Mouse (Mus musculus) myocyte (in vitro differentiated cells): ENCODE measurements at regions not wholly inside any gene's neighbourhood (a gene's known extent, or its start where the extent isn't known, plus 50 kb on each side); places are given as distances from the start of the nearest gene placed in this dataset.

Experiments
- H3K27me3 ChIP-seq: one replicate; pipeline ENCODE4 v1.6.1; 2011; ENCODE audit not compliant: control insufficient read depth, insufficient read depth, insufficient read length
- H3K36me3 ChIP-seq: one replicate; pipeline ENCODE4 v1.6.1; 2011; ENCODE audit not compliant: control insufficient read depth, insufficient read depth
- H3K4me2 ChIP-seq: one replicate; pipeline ENCODE4 v1.6.1; 2011; ENCODE audit warnings: low read depth, control low read depth
- H3K4me3 ChIP-seq: one replicate; pipeline ENCODE4 v1.5.1; 2011; ENCODE audit warnings: mild to moderate bottlenecking, control low read depth, moderate library complexity
- H3K79me2 ChIP-seq: one replicate; pipeline ENCODE4 v1.6.1; 2011; ENCODE audit not compliant: control insufficient read depth, insufficient read depth
- H3ac ChIP-seq: one replicate; pipeline ENCODE4 v1.6.1; 2011; ENCODE audit not compliant: control insufficient read depth, insufficient read length
- CEBPB ChIP-seq: IDR thresholded peaks from 2 replicates; pipeline ENCODE4 v1.6.1; 2011; ENCODE audit warnings: mild to moderate bottlenecking, moderate library complexity; ENCODE audit not compliant: poor library complexity, insufficient read depth, severe bottlenecking
- E2F4 ChIP-seq: IDR thresholded peaks from one replicate; pipeline ENCODE4 v1.6.1; 2011; ENCODE audit warnings: mild to moderate bottlenecking, control low read depth, moderate library complexity; ENCODE audit not compliant: insufficient read depth
- MAX ChIP-seq: IDR thresholded peaks from one replicate; pipeline ENCODE4 v1.6.1; 2011; ENCODE audit warnings: low read depth, mild to moderate bottlenecking, control low read depth
- MYOD1 ChIP-seq, 3 experiments: IDR thresholded peaks; one replicate each; pipeline ENCODE4 v1.6.1; 2011; ENCODE audit warnings: control low read depth in 2 of 3, low read depth in 2 of 3, mild to moderate bottlenecking in 2 of 3, moderate library complexity in 1 of 3; ENCODE audit not compliant: insufficient read length in 2 of 3, control insufficient read depth in 1 of 3
- MYOG ChIP-seq, 3 experiments: IDR thresholded peaks; one replicate each; pipeline ENCODE4 v1.6.1; 2011; ENCODE audit warnings: control low read depth in 2 of 3, low read depth in 2 of 3, mild to moderate bottlenecking in 2 of 3; ENCODE audit not compliant: insufficient read length in 2 of 3, control insufficient read depth in 1 of 3, insufficient read depth in 1 of 3
- POLR2A ChIP-seq: IDR thresholded peaks from one replicate; pipeline ENCODE4 v1.6.1; 2011; ENCODE audit warnings: low read depth, mild to moderate bottlenecking, control low read depth, moderate library complexity; ENCODE audit not compliant: insufficient read length
- POLR2AphosphoS2 ChIP-seq: IDR thresholded peaks from one replicate; pipeline ENCODE4 v1.6.1; 2011; ENCODE audit warnings: low read depth, control low read depth; ENCODE audit not compliant: insufficient read length
- REST ChIP-seq: IDR thresholded peaks from one replicate; pipeline ENCODE4 v1.6.1; 2011; ENCODE audit warnings: mild to moderate bottlenecking, control low read depth, moderate library complexity; ENCODE audit not compliant: insufficient read depth, insufficient read length
- SRF ChIP-seq: IDR thresholded peaks from one replicate; pipeline ENCODE4 v1.6.1; 2011; ENCODE audit warnings: low read depth; ENCODE audit not compliant: control insufficient read depth, insufficient read length
- TCF12 ChIP-seq: IDR thresholded peaks from one replicate; pipeline ENCODE4 v1.6.1; 2011; ENCODE audit warnings: mild to moderate bottlenecking, control low read depth; ENCODE audit not compliant: poor library complexity, insufficient read depth, severe bottlenecking
- TCF3 ChIP-seq: IDR thresholded peaks from one replicate; pipeline ENCODE4 v1.6.1; 2011; ENCODE audit warnings: low read depth, control low read depth; ENCODE audit not compliant: insufficient read length
- USF1 ChIP-seq: IDR thresholded peaks from one replicate; pipeline ENCODE4 v1.6.1; 2011; ENCODE audit warnings: low read depth, mild to moderate bottlenecking, control low read depth, moderate library complexity

GRCm38 (mm10) chr1:42772000-42772399 lies 76.4 kb downstream of the Pou3f3 start:
- Histone ChIP-seq H3ac (no peak overlapping the region), H3K79me2 (no peaks in the 10 kb centered on the region), H3K4me3 (no peak overlapping the region), H3K27me3 (peaks cover 4% of the 10 kb centered on the region), H3K4me2 (no peak overlapping the region), H3K36me3 (no peaks in the 10 kb centered on the region)
- no peak for TF ChIP-seq POLR2A
- TF ChIP-seq E2F4, result no peak
- TF ChIP-seq REST, result no peak
- no peak for TF ChIP-seq MYOD1 (IDR thresholded peaks at IDR 0.05; ENCODE audit: control insufficient read depth in 1 of 3, insufficient read length in 2 of 3, low read depth in 2 of 3)
- no peak for TF ChIP-seq USF1
- no peak for TF ChIP-seq POLR2AphosphoS2
- TF ChIP-seq CEBPB, result no peak

GRCm38 (mm10) chr1:42773851-42774464 lies 77.1 kb upstream of the Mrps9 start:
- no peaks in the 10 kb centered on the region for H3K79me2 ChIP-seq
- no peak overlapping the region for H3ac ChIP-seq
- peaks cover 4% of the 10 kb centered on the region for H3K27me3 ChIP-seq
- H3K36me3 ChIP-seq, result no peaks in the 10 kb centered on the region
- no peak overlapping the region for H3K4me2 ChIP-seq
- H3K4me3 ChIP-seq, result no peak overlapping the region
- no peak for TF ChIP-seq POLR2AphosphoS2
- TF ChIP-seq CEBPB, result no peak
- no peak for TF ChIP-seq POLR2A
- TF ChIP-seq TCF12, result no peak
- TF ChIP-seq MAX, result no peak
- TF ChIP-seq MYOG (IDR thresholded peaks at IDR 0.05; ENCODE audit: control insufficient read depth in 1 of 3, insufficient read depth in 1 of 3, insufficient read length in 2 of 3, low read depth in 2 of 3), result no peak
- no peak for TF ChIP-seq E2F4
- TF ChIP-seq TCF3, result no peak
- no peak for TF ChIP-seq SRF
- no peak for TF ChIP-seq USF1
- TF ChIP-seq MYOD1 (IDR thresholded peaks at IDR 0.05; ENCODE audit: control insufficient read depth in 1 of 3, insufficient read length in 2 of 3, low read depth in 2 of 3), result no peak

GRCm38 (mm10) chr1:42774971-42775892 lies 75.8 kb upstream of the Mrps9 start:
- Histone ChIP-seq H3K36me3 (no peaks in the 10 kb centered on the region), H3K4me3 (no peak overlapping the region), H3ac (no peak overlapping the region), H3K4me2 (no peak overlapping the region), H3K27me3 (peaks cover 11% of the 10 kb centered on the region), H3K79me2 (no peaks in the 10 kb centered on the region)
- TF ChIP-seq MYOG (IDR thresholded peaks at IDR 0.05; ENCODE audit: control insufficient read depth in 1 of 3, insufficient read depth in 1 of 3, insufficient read length in 2 of 3, low read depth in 2 of 3), result no peak
- no peak for TF ChIP-seq E2F4
- TF ChIP-seq MYOD1 (IDR thresholded peaks at IDR 0.05; ENCODE audit: control insufficient read depth in 1 of 3, insufficient read length in 2 of 3, low read depth in 2 of 3), result no peak
- no peak for TF ChIP-seq POLR2A
- no peak for TF ChIP-seq CEBPB
- TF ChIP-seq USF1, result no peak
- TF ChIP-seq SRF, result no peak
- no peak for TF ChIP-seq REST
- no peak for TF ChIP-seq MAX
- TF ChIP-seq TCF12, result no peak
- TF ChIP-seq TCF3, result no peak
- no peak for TF ChIP-seq POLR2AphosphoS2

GRCm38 (mm10) chr1:42775893-42776287 lies 75.1 kb upstream of the Mrps9 start:
- H3K27me3 ChIP-seq, result peaks cover 16% of the 10 kb centered on the region
- no peaks in the 10 kb centered on the region for H3K79me2 ChIP-seq
- H3K4me3 ChIP-seq, result no peak overlapping the region
- no peaks in the 10 kb centered on the region for H3K36me3 ChIP-seq
- TF ChIP-seq TCF12, result no peak
- TF ChIP-seq SRF, result no peak
- no peak for TF ChIP-seq MYOD1 (IDR thresholded peaks at IDR 0.05; ENCODE audit: control insufficient read depth in 1 of 3, insufficient read length in 2 of 3, low read depth in 2 of 3)
- no peak for TF ChIP-seq USF1
- no peak for TF ChIP-seq POLR2AphosphoS2
- TF ChIP-seq POLR2A, result no peak
- no peak for TF ChIP-seq MYOG (IDR thresholded peaks at IDR 0.05; ENCODE audit: control insufficient read depth in 1 of 3, insufficient read depth in 1 of 3, insufficient read length in 2 of 3, low read depth in 2 of 3)
- no peak for TF ChIP-seq REST
- no peak for TF ChIP-seq TCF3
- TF ChIP-seq MAX, result no peak
- no peak for TF ChIP-seq E2F4
- TF ChIP-seq CEBPB, result no peak
- H3ac ChIP-seq, result no peak overlapping the region
- no peak overlapping the region for H3K4me2 ChIP-seq
